Mouse (Mus musculus) hindbrain, embryonic 13.5 days (tissue): ENCODE results near the gene Rpl37. TPM values are rescaled to one million over a fixed set of nuclear protein-coding genes. Genes with fewer than 3 reads are reported as not detected.
A peak's percentile ranks its signal among the peaks of the same experiment; 100 is the strongest.

Experiments
- ATAC-seq: fragments of 200-750 bp; cut with Nextera tagmentation; 2 replicates; pipeline ENCODE4 v1.8.0; 2017; ENCODE audit warnings: moderate TSS enrichment; ENCODE audit not compliant: low FRiP score
- H3K27ac ChIP-seq: fragments of 300-500 bp; sonication (generic); 2 replicates; pipeline ENCODE4 v1.5.1; 2015; ENCODE audit warnings: inconsistent platforms, mild to moderate bottlenecking, moderate library complexity
- H3K27me3 ChIP-seq: fragments of 300-500 bp; sonication (generic); 2 replicates; pipeline ENCODE4 v1.6.1; 2015; ENCODE audit warnings: mild to moderate bottlenecking, inconsistent platforms
- H3K36me3 ChIP-seq: fragments of 300-500 bp; sonication (generic); 2 replicates; pipeline ENCODE4 v1.6.1; 2015; ENCODE audit warnings: mild to moderate bottlenecking, inconsistent platforms
- H3K4me1 ChIP-seq: fragments of 300-500 bp; sonication (generic); replicated peaks from 2 replicates; pipeline ENCODE4 v1.6.1; 2015; ENCODE audit warnings: inconsistent platforms
- H3K4me2 ChIP-seq: fragments of 300-500 bp; sonication (generic); 2 replicates; pipeline ENCODE4 v1.6.1; 2015; ENCODE audit warnings: inconsistent platforms, mild to moderate bottlenecking, moderate library complexity
- H3K4me3 ChIP-seq: fragments of 300-500 bp; sonication (generic); 2 replicates; pipeline ENCODE4 v1.5.1; 2015; ENCODE audit warnings: mild to moderate bottlenecking, inconsistent platforms
- H3K9ac ChIP-seq: fragments of 300-500 bp; sonication (generic); 2 replicates; pipeline ENCODE4 v1.6.1; 2015; ENCODE audit warnings: mild to moderate bottlenecking, inconsistent platforms
- H3K9me3 ChIP-seq: fragments of 300-500 bp; sonication (generic); 2 replicates; pipeline ENCODE4 v1.6.1; 2016; ENCODE audit warnings: inconsistent platforms
- WGBS: fragments of 180-500 bp; shearing (Covaris S2); methylation state at CpG from one replicate; pipeline ENCODE4 v1.1.7; 2015; 5-methylcytosine and 5-hydroxymethylcytosine counted together
- polyA plus RNA-seq: library from polyadenylated mRNA; unstranded; fragments of >200 nt; fragmentation: Nextera tagmentation; extraction: Ambion mirVana; gene quantifications from 2 replicates; pipeline ENCODE4 v1.2.1, GENCODE M21; 2015

Gene Rpl37
- polyA plus RNA-seq, 1 experiment from 2014 or later = 444 TPM

DNA sequence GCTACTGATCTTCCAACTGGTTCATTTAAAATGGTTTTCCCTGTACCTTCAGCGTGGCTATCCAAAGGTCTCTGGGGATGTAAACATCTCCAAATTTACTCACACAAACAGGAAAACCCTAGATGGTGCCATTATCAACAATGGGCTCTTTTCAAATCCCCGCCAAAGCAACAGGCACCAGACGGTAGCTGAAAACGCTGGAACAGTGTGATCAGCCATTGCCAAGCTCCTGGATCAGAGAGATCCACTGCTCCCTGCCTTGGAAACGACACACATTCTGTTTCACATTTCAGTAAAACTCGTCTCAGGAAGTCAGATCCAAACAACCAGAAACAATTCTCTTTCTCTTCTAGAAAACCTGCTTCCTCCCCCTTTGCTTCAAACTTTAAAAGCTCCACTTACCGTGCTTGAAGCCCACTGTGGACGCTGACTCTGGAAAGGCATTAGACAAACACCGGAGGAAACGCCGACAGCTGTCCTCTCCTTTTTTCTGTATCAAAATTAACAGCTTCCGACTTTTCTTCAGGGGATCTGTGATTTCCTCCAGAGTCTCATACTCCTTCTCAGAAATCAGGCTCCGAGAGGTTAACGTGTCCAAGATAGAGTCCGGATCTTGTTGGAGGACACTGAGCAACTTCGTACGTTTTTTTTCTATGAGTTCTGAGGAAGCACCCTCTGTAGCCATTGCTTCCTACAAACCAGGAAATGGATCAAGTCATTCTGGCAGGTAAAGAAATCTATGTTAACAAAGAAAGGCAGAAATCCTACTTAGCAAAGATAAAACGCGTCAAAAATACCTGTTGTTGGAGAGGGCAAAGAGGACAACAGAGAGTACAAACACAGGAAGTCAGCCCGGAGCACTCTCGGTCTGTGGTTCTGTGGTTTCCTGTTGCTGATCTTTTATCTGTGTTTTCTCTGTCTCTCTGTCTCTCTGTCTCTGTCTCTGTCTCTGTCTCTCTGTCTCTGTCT, 8.5 kb upstream of the Rpl37 start, which contains the start of gene Card6:
Card6 (minus strand) TSS at position 854 of the 969 bp plus-strand sequence.
- ATAC-seq = no peak
- peak within 1 kb of the TSS; percentile 4; the same call in 1 of the 2 replicates for H3K4me3 ChIP-seq
- H3K9ac ChIP-seq = no peak within 1 kb of the TSS
- H3K27me3 ChIP-seq = no peaks in the 10 kb centered on the region
- H3K27ac ChIP-seq = no peak within 1 kb of the TSS
- no peaks in the 10 kb centered on the region for H3K9me3 ChIP-seq
- H3K36me3 ChIP-seq = no peaks in the 10 kb centered on the region
- no peaks in the 10 kb centered on the region for H3K4me1 ChIP-seq
- H3K4me2 ChIP-seq = no peak within 1 kb of the TSS
- WGBS = 73% methylated on average over 21 of the region's 21 CpGs

DNA sequence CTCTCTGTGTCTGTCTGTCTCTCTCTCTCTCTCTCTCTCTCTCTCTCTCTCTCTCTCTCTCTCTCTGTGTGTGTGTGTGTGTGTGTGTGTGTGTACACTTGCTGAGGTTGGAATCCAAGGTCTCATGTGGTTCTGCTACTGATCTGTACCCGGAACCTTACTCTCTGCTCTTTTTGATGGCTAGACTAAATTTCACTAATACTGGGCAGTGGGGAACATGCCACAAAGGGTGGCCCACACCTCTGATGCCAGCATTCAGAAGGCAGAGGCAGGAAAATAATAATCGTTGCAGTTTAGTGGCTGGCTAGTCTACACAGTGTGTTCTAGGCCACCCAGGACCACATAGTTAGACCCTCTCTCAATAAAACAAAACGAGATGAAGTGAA, 7.8 kb upstream of the Rpl37 start:
- Histone ChIP-seq H3K4me2 (no peak overlapping the region), H3K9me3 (no peaks in the 10 kb centered on the region), H3K36me3 (no peaks in the 10 kb centered on the region), H3K9ac (no peak overlapping the region), H3K27ac (no peak overlapping the region), H3K27me3 (no peaks in the 10 kb centered on the region), H3K4me3 (no peak overlapping the region), H3K4me1 (no peaks in the 10 kb centered on the region)
- 83% methylated on average over 3 of the region's 3 CpGs for WGBS
- ATAC-seq = no peak

DNA sequence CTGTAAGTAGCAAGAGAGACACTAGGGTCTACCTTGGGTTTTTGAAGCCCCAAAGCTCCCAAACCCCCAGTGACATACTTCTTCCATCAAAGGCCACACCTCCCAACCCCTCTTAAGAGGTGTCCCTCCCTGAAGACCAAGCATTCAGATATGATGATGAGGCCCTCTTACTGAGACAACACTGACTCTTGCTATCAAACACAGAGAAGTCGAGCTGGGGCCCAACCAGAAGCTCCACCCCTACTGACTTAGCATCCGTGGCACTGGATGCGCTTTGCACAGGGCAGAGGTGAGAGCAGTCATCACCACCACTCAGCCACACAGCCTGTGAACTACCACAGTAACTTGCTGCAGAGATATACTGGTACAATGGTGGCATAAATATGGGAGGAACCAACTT, 3.8 kb upstream of the Rpl37 start:
- H3K4me2 ChIP-seq = no peak overlapping the region
- H3K27me3 ChIP-seq = no peaks in the 10 kb centered on the region
- ATAC-seq = no peak
- 83% methylated on average over 3 of the region's 3 CpGs for WGBS
- peaks cover 14% of the 10 kb centered on the region for H3K4me1 ChIP-seq
- peaks cover 2% of the 10 kb centered on the region for H3K36me3 ChIP-seq
- H3K9ac ChIP-seq = no peak overlapping the region
- H3K4me3 ChIP-seq = no peak overlapping the region
- H3K9me3 ChIP-seq = no peaks in the 10 kb centered on the region
- no peak overlapping the region for H3K27ac ChIP-seq

DNA sequence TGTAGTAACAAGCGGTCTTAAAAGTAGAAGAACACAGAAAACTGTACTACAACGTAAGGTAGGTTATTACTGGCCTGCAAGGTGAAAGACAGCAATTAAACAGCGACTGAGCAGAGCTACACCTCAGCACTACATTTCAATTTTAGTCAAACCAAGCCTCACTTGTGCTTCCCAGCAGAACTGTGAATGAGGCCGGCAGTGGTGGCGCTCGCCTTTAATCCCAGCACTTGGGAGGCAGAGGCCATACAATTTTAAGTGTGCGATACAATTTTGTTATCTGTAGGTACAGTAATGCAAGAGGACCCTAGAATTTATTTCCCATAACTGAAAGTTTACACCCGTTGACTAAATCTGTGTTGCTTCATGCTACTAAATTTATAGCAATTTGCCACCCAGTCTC, 1.3 kb upstream of the Rpl37 start:
- WGBS = 74% methylated on average over 8 of the region's 8 CpGs
- H3K4me2 ChIP-seq = peak overlapping the region; percentile 62
- H3K36me3 ChIP-seq = peaks cover 26% of the 10 kb centered on the region
- H3K4me1 ChIP-seq = peaks cover 24% of the 10 kb centered on the region
- peak overlapping the region; percentile 77; the same call in 1 of the 2 replicates for H3K9ac ChIP-seq
- H3K27me3 ChIP-seq = no peaks in the 10 kb centered on the region
- no peak for ATAC-seq
- H3K27ac ChIP-seq = no peak overlapping the region
- H3K9me3 ChIP-seq = no peaks in the 10 kb centered on the region
- peak overlapping the region; percentile 99 for H3K4me3 ChIP-seq

DNA sequence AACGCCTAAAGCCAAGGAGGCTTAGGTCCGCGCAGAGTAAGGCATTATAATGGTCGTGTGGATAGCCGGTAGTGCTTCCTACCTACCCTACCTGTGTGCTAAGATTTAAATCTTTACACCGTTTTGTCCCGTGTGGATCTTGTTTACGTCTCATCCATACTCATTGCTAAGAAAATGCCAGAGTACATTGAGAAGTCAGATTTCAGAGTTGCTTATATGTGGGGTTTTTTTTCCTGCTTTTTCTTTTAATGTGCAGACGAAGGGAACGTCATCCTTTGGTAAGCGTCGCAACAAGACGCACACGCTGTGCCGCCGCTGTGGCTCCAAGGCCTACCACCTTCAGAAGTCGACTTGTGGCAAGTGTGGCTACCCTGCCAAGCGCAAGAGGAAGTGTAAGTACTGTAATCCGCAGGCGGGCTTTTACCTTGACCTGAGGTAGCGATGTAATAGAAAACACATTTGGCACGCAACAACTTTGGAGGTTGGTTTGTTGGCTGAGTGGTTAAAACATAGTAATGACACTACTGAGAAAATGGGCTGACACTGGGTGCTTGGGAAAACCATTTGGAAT, 671 bp downstream of the Rpl37 start:
- no peaks in the 10 kb centered on the region for H3K27me3 ChIP-seq

DNA sequence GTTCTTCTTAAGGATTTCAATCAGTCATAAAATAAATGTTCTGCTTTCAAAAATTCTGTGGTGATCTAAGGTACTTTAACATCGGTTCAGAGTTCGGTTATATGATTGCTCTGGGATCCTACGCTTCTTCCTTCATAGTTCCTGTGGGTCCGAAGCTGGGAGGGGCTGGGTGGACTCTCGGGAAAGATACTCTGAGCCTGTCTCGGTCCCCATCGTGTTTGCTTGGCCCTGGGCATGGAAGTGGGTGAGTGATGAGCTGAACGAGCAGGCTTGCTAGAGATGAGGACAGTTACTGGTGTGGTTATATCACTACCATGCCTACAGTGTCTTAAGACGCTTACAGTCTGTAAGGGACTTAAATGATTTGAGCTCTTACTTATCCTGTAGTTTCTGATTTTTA, 2.2 kb downstream of the Rpl37 start:
- no peak for ATAC-seq
- WGBS = 93% methylated on average over 9 of the region's 9 CpGs
- Histone ChIP-seq H3K27me3 (no peaks in the 10 kb centered on the region), H3K4me2 (no peak overlapping the region), H3K4me1 (peaks cover 24% of the 10 kb centered on the region), H3K4me3 (no peak overlapping the region), H3K9ac (no peak overlapping the region), H3K9me3 (no peaks in the 10 kb centered on the region), H3K27ac (no peak overlapping the region), H3K36me3 (peaks cover 59% of the 10 kb centered on the region)

More for the DNA sequence above, 671 bp downstream of the Rpl37 start:
- WGBS = 4% methylated on average over 22 of the region's 22 CpGs
- Histone ChIP-seq H3K9ac (peak overlapping the region; percentile 97), H3K4me2 (peak overlapping the region; percentile 88), H3K4me3 (peak overlapping the region; percentile 99), H3K27ac (peak overlapping the region; percentile 92), H3K36me3 (peaks cover 46% of the 10 kb centered on the region), H3K4me1 (peaks cover 24% of the 10 kb centered on the region), H3K9me3 (no peaks in the 10 kb centered on the region)
- no peak for ATAC-seq

DNA sequence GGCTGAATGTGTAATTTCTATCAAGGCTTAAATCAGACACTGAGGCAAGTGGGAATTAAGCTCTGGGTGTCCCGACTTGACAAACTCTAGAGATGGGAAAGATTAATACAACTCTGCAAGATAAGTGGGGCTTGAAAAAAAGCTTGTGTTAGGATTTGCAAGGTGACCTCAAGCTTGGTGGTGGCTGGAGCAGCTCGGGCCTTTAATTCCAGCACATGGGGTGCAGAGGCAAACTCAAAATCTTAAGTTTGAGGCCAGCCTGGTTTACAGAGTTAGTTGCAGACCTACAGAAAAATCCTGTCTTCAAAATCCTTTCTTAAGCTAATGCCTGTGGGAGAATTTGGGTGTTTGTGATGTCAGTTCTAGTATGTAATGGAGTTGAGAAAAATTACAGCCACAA, 2.7 kb downstream of the Rpl37 start:
- WGBS = 96% methylated on average over 2 of the region's 2 CpGs
- no peak for ATAC-seq
- peaks cover 61% of the 10 kb centered on the region for H3K36me3 ChIP-seq

DNA sequence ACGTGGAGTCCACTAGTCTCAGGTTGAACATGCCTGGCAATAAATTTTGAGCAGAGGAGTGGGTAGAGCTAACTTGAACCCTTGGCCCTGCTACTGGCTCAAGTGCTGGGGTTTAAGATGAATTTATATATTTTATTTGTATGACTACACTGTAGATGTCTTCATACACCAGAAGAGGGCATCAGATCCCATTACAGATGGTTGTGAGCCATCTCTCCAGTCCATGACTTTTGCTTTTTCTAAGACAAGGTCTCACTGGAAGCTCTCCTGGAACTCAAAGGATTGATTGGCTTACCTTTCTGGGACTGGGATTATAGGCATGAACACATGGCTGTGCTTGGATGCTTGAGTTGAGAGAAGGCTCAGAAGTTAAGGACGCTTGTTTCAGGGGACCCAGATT, 3.3 kb downstream of the Rpl37 start:
- Histone ChIP-seq H3K36me3 (peaks cover 66% of the 10 kb centered on the region), H3K4me2 (no peak overlapping the region), H3K27ac (no peak overlapping the region), H3K9me3 (no peaks in the 10 kb centered on the region), H3K27me3 (no peaks in the 10 kb centered on the region), H3K4me1 (peaks cover 22% of the 10 kb centered on the region), H3K4me3 (no peak overlapping the region), H3K9ac (no peak overlapping the region)
- 99% methylated on average over 2 of the region's 2 CpGs for WGBS
- no peak for ATAC-seq

More for the DNA sequence above, 2.7 kb downstream of the Rpl37 start:
- Histone ChIP-seq H3K4me2 (no peak overlapping the region), H3K4me1 (peaks cover 24% of the 10 kb centered on the region), H3K9me3 (no peaks in the 10 kb centered on the region), H3K4me3 (no peak overlapping the region), H3K27ac (no peak overlapping the region), H3K9ac (no peak overlapping the region), H3K27me3 (no peaks in the 10 kb centered on the region)

DNA sequence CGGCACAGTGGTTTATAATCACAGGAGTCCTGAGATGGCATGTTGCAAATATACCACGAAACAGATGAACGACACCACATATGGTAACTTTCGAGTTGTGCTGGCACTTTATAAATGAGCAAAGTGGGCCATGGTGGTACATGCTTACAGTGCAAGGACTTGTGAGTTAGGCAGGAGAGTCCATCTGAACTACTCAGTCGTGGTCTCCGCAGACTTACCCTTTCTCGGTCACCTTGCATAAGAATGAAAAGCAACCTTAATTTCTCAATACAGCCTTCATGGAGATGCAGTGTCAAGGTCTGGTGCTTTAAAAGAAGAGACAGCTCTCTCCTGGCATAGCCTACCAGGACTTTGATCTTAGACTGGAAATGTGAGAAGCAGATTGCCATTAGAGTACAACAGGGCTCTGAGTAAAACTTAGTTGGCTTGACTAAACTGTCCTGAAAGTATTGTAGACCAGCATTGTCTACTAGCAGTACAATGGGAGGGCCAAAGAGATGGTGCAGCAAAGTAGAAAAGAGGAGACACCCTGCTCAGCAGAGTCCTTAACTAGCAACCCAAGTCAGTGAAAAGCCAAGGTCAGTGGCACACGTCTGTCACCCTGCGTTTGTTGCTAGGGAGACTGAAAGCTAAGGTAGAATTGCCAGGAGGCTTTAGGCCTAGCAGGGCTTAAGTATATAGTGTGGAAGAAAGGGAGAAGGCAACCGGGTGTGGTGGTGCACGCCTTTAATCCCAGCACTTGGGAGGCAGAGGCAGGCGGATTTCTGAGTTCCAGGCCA, 5.3 kb downstream of the Rpl37 start:
- Histone ChIP-seq H3K9me3 (no peaks in the 10 kb centered on the region), H3K36me3 (peaks cover 72% of the 10 kb centered on the region), H3K9ac (no peak overlapping the region), H3K27ac (no peak overlapping the region), H3K4me1 (peaks cover 14% of the 10 kb centered on the region), H3K4me2 (no peak overlapping the region), H3K4me3 (no peak overlapping the region), H3K27me3 (no peaks in the 10 kb centered on the region)
- ATAC-seq = no peak
- WGBS = 89% methylated on average over 12 of the region's 12 CpGs

DNA sequence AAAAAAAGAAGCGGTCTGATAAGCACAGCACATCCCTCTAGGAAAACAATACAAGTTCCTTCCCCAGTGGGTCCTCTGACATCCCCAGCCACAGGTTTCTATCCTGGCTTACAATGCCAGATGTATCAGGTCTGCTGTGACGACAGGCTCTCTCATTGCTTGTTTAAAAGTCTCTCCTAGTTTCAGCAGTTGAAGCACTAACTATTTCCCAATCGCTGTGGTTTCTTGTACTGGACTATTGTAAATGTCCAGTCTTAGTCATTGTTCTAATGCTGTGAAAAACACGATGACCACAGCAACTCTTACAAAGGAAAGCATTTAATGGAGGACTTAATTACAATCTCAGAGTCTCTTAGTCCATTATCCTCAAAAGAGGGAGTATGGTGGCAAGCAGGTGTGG, 10.0 kb downstream of the Rpl37 start:
- Histone ChIP-seq H3K27me3 (no peaks in the 10 kb centered on the region), H3K36me3 (peaks cover 33% of the 10 kb centered on the region), H3K9me3 (no peaks in the 10 kb centered on the region), H3K27ac (no peak overlapping the region), H3K4me3 (no peak overlapping the region), H3K4me1 (no peaks in the 10 kb centered on the region), H3K4me2 (no peak overlapping the region), H3K9ac (no peak overlapping the region)
- WGBS = 86% methylated on average over 4 of the region's 4 CpGs
- no peak for ATAC-seq

DNA sequence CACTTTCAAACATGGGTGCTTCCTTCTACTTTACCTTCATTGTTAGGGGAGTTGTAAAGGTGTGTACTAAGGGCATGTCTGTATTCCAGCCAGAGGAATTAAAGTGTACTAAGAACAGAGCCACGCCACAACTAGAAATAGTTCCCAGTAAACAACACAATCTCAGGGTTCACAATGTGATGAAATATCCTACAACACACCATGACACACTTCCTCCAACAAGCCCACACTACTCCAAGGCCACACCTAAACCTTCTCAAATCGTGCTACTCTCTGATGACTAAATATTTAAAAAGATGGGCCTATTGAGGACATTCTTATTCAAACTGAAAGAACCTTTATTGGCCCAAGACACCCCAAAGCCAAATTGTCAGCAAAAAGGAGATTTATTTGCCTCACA, 11.0 kb downstream of the Rpl37 start:
- Histone ChIP-seq H3K4me1 (no peaks in the 10 kb centered on the region), H3K4me2 (no peak overlapping the region), H3K9me3 (no peaks in the 10 kb centered on the region), H3K9ac (no peak overlapping the region), H3K27me3 (no peaks in the 10 kb centered on the region), H3K27ac (no peak overlapping the region), H3K4me3 (no peak overlapping the region), H3K36me3 (peaks cover 23% of the 10 kb centered on the region)
- no peak for ATAC-seq
- WGBS = 80% methylated on average over 2 of the region's 2 CpGs
